Mouse (Mus musculus): ENCODE measurements around the gene Hapln2.

The Hapln2 gene

GRCm38 (mm10) chr3:88027434-88028186, at the start of gene Hapln2:
Gene Hapln2, minus strand, starts transcription at chr3:88027583.
- DNase-seq (ENCODE audit: low spot score in 2 of 2): no peak

- DNase-seq (ENCODE audit: low spot score in 2 of 2): no peak
Observed at GRCm38 (mm10) chr3:88074766-88075165, 47.4 kb upstream of the Hapln2 start.

- DNase-seq (ENCODE audit: low spot score in 2 of 2): no peak
Observed at GRCm38 (mm10) chr3:88074351-88074750, 47.0 kb upstream of the Hapln2 start.

GRCm38 (mm10) chr3:88073631-88074030, 46.2 kb upstream of the Hapln2 start:
- DNase-seq (ENCODE audit: low spot score in 2 of 2): no peak

GRCm38 (mm10) chr3:88071783-88072182, 44.4 kb upstream of the Hapln2 start:
- peak; percentile 92 to 95 for DNase-seq (ENCODE audit: low spot score in 2 of 2)

GRCm38 (mm10) chr3:88068386-88068785, 41.0 kb upstream of the Hapln2 start:
- DNase-seq (ENCODE audit: low spot score in 2 of 2): no peak

GRCm38 (mm10) chr3:88057902-88058696, 30.7 kb upstream of the Hapln2 start, which contains the start of gene Naxe:
Gene Naxe, minus strand, starts transcription at chr3:88058495.
- DNase-seq (ENCODE audit: low spot score in 2 of 2): peak; percentile 64 to 66

GRCm38 (mm10) chr3:88057030-88057429, 29.6 kb upstream of the Hapln2 start:
- DNase-seq (ENCODE audit: low spot score in 2 of 2): no peak

GRCm38 (mm10) chr3:88049532-88049931, 22.1 kb upstream of the Hapln2 start:
- DNase-seq (ENCODE audit: low spot score in 2 of 2): no peak

GRCm38 (mm10) chr3:88042661-88043421, 15.5 kb upstream of the Hapln2 start, which contains the start of gene Gpatch4:
Gene Gpatch4, plus strand, starts transcription at chr3:88043108.
- peak; percentile 54 to 81 for DNase-seq (ENCODE audit: low spot score in 2 of 2)

GRCm38 (mm10) chr3:88035561-88036293, 8.3 kb upstream of the Hapln2 start:
- no peak for DNase-seq (ENCODE audit: low spot score in 2 of 2)

- no peak for DNase-seq (ENCODE audit: low spot score in 2 of 2)
Observed at GRCm38 (mm10) chr3:88033506-88033905, 6.1 kb upstream of the Hapln2 start.

- no peak for DNase-seq (ENCODE audit: low spot score in 2 of 2)
Observed at GRCm38 (mm10) chr3:88030608-88031395, 3.4 kb upstream of the Hapln2 start.

- no peak for DNase-seq (ENCODE audit: low spot score in 2 of 2)
Observed at GRCm38 (mm10) chr3:88026823-88027222, 560 bp downstream of the Hapln2 start.

GRCm38 (mm10) chr3:88023192-88024074, 4.0 kb downstream of the Hapln2 start:
- no peak for DNase-seq (ENCODE audit: low spot score in 2 of 2)

- peak in 1 of 2 experiments; percentile 47 for DNase-seq (ENCODE audit: low spot score in 2 of 2)
Observed at GRCm38 (mm10) chr3:88022322-88023191, 4.8 kb downstream of the Hapln2 start.

- no peak for DNase-seq (ENCODE audit: low spot score in 2 of 2)
Observed at GRCm38 (mm10) chr3:88010634-88011265, 16.6 kb downstream of the Hapln2 start.

Measured in frontal cortex, postnatal 25 days (tissue).